Mouse (Mus musculus) layer of hippocampus, adult 9-10 months (tissue): ENCODE measurements around the gene Tinf2.

ENCODE experiments used
- DNase-seq: peaks from one replicate; pipeline ENCODE4 v3.0.0; 2022; ENCODE audit warnings: low spot score

Gene Tinf2

DNA sequence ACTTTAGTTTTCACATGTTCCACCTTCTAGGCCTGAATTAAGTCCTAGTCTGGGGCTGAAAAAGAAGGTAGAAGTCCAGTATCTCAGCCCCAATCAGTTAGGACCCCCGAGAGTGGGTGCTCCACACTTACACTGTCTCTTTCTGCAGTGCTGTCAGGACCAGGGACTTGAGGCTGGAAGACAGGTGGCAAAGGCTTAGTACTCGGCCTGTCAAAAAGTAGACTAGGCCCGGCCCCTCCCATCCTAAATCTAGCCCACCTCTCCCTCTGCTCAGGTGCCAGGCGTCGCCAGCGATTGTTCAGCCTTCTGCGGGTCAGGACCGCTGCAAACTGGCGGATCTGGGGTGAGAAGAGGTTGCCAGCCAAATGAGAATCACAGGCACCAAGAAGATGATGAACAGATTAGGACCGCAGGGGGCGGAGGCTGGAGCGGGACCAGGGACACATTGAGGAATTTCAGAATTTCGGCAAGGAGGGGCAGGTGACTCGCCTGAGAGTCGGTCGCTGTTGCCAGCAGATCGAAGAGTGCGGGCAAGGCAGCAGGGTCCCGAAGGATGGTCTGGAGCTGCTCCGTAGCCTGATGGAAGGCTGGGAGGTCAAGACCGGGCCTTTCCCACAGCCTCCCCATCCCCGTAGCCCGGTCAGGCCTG is 46.6 kb downstream of the Tinf2 start:
- no peak for DNase-seq

DNA sequence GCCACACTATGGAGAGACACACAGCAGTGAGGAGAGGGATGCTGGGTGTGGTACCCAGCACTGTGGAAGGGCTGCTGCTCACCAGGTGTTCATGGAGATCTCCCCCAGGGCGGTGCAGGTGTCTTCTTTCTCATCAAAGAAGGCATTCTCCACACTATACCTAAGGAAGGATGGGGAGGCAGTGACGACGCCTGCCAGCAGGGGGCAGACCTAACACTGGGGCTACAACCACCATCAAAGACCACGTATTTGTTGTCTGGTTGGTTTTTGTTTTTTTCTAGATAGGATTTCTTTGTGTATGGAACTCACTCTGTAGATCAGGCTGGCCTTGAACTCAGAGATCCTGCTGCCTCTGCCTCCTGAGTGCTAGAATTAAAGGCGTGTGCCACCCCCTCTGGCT is 52.3 kb downstream of the Tinf2 start:
- no peak for DNase-seq

DNA sequence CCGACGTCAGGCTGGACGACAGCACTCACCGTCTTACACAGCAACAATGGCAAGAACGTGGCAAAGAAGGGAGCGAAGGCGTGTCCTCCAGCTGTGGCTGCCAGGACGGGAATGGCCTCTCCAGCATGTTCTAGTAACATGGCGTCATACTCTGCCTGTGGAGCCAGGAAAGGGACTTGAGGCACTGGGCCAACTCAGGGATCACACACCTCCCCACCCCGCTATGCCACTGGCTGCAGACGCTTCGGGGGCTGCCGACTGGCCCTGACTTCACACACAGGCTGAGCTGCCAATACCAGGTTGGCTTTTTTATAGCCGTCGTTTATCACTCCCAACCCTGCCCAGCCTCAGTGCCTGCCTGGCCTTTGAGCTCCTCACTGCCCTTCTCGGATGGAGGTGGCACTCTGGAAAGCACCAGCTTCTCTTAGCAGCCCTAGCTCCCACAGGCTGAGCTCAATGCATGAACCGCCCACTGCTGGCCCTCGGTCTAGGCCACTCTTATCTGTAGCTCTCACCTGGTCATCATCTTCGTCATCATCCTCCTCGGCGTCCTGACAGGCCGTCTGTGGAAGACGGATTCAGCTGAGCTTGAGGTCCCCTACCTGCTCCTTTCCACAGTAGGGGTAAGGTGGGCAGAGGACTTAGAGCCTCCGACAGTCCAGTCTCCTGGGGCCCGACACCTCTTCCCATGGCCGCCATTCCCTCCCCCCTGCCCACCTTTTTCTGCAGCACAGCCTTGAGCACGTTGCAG is 53.4 kb downstream of the Tinf2 start:
- no peak for DNase-seq
